Mouse (Mus musculus) adipocyte (in vitro differentiated cells): ENCODE measurements around the gene Cd8a.

Experiments
- DNase-seq: peaks from one replicate; pipeline ENCODE4 v3.0.0-alpha.2; 2016; ENCODE audit warnings: low spot score

Cd8a gene

DNA sequence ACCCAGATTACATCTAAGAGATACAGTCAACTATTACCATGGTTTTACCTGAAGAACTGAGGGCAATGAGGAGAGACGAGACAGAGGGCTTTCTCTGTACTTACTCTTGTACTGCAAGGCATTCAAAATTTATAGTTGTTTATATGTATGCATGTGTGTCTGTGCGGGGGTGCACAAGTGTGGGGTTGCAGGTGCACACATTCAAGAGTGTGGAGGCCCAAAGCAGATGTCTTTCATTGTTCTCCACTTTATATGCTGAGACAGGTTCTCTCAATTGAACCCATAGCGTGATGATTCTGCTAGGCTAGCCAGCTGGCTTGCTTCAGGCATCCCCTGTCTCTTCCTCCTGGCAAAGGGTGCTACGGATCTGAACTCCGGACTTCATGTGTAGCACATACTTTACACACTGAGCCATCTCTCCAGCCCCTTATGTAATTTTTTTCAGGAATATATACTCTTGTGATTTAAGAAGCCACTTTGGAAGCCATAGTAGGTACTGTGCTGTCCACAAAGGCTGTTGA, 2.1 kb upstream of the Cd8a start:
- DNase-seq = no peak

- no peak for DNase-seq
Observed at GRCm38 (mm10) chr6:71372041-71372720, 1.0 kb upstream of the Cd8a start.

GRCm38 (mm10) chr6:71374311-71374829, 1.1 kb downstream of the Cd8a start:
- DNase-seq = no peak

GRCm38 (mm10) chr6:71374921-71375320, 1.7 kb downstream of the Cd8a start:
- no peak for DNase-seq

GRCm38 (mm10) chr6:71376711-71377110, 3.5 kb downstream of the Cd8a start:
- DNase-seq = no peak

DNA sequence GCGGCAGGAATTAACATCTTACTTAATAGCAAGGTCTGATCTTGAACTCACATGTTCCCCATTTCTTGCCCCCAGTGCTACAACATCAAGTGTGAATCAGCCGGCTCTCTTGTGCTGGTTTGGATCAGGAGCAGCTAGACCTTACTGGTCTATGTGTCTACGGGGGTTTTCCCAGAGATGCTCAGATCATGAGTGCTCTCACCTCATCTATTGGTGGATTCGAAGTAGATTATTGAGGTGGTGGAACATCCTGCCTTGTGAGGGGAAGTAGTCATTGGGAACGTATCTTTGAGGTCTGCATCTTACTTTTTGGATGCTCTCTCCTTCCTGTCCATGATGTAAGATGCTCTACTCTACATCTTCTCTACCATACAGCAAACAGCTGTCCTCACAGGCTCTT, 8.4 kb downstream of the Cd8a start:
- no peak for DNase-seq

- DNase-seq = no peak
Observed at GRCm38 (mm10) chr6:71390496-71390895, 17.3 kb downstream of the Cd8a start.

DNA sequence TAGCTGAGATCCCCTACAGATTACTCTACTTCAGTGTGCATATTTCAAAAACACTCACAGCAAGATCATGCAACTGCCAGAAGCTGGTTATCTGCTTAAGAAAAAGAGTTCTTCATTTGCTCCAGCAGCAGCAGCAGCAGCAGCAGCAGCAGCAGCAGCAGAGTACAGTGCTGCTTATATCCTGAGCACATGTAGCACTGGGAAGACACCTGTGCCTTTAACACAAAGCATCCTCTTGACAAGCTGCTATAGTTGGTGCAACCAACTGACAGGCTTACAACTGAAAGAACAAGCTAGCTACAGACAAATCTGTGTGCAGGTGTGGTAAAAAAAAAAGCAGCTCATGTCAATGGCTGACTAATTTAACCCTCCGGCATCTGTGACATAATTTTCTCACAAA, 22.8 kb downstream of the Cd8a start:
- no peak for DNase-seq

DNA sequence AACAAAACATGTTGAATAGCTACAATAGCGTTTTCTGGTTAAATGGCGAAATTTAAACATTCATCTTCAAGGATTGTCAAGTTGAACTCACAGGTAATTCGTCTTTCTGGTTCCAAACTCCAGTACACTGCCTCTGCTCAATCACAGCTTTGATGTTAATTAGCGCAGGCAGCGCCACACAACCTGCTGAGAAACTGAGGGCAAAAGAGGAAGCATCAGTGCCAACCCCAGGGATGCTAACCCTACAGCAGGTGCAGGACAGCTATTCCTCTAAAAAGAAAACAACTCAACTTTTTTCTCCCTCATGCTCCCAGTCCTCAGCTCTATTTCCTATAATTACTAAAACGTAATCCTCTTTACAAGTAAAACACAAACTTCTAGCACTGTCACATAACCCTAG, 23.5 kb downstream of the Cd8a start:
- no peak for DNase-seq

DNA sequence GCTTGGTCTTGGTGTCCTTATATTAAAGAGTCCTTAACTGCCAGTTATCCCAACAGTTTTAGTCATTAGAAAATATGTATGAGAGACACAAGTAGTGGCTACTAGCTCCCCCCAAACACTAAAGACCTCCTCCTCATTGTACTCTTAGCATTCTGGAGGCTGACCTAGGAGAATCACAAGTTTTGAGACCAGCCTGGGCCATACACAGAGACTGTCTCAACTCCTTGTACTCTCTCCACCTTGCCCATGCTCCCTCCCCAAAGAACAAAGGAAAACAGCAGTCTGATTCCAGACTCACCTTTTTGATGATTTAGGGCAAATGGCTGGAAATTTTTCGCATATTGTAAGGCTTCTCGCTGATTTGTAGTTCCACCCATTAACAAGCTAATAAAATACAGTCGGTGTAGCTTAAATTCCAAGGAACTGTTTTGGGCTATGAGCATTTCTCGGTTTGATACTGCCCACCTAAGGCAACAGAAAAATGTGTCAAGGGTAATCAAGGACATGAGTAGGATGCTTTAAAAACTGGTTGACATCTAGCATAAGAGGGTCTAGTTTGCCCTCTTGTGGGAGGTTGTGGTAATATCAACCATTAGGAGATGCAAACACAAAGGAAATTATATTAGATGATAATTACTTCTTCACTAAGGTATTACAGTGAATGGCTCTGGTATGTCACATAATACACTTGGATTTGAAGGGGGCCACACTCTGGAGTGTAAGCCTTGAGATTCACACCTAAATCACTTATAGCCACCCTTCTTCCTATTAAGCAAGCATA, 25.8 kb downstream of the Cd8a start:
- peak; percentile 57 for DNase-seq

DNA sequence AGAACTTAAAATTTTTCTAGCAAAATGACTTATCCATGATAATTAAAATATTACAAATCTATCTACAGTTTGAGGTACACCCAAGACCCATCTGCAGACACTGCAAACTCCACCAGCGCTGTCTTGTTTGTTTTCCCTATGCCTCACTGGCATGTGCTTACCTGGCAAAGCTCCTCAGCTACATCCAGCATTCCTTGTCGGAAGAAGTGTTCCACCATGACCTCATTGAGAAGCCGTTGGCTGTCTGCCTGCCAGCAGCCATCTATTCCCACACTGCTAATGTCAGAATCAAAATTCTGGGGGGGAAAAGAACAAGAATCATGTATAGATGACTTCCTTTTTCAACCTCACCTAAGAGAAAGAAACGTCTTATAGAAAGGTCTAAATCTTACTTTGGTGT, 41.4 kb downstream of the Cd8a start:
- no peak for DNase-seq

- DNase-seq = no peak
Observed at GRCm38 (mm10) chr6:71415446-71415845, 42.2 kb downstream of the Cd8a start.

DNA sequence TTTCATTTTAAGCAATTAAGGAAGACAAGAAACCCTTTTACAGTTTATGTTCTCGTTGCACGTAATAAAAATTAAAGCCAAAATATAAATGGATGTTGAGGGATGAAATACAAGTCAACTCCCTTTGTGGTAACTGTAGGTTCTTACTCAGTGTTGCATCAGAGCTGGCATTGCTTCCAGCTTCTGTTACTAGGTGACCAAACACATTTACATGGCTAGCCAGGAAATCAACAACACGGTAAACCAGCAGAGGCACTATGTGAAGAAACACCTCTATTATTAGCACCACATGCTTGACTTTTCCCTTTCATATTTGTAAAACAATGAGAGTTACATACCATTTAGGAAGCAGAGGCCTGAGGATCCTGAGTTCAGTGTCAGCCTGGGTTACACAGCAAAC, 45.6 kb downstream of the Cd8a start:
- DNase-seq = peak; percentile 85

DNA sequence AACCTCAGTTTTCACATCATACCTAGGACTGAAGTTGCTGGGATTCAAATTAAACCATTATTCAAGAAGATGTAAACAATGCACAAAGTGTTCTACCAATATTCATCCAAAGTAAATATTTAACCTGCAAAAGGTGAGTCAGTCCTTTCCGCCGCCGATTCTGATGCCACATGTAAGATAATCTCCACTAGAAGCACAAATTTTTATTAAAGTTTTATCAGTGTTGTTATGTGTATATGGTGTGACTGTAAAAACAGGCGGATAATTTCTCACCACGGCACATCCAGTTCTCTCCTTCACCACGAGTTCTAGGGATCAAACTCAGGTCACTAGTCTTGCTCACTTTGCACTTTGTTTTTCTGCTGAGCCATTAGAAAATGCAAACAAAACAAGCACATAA, 47.6 kb downstream of the Cd8a start:
- no peak for DNase-seq

GRCm38 (mm10) chr6:71422162-71422561, 48.9 kb downstream of the Cd8a start:
- DNase-seq = no peak

DNA sequence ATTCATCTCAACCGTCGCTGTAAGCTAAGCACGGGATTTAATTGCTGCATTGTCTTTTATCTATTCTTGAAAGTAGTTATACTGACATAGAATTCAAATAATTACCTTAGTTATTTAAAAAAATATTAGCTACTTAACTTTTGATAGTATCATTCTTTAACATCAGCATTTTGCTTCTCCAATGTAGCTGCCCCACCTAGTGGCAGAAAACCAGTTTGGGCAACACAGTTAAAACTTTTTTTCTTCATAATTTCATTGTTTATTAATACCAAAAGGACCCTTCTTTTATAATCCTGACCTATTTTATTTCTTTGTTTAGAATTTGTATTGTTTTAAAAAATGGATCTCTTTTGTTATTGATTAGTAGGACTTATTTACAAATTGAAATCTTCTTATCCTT, 49.9 kb downstream of the Cd8a start:
- DNase-seq = peak; percentile 65

- no peak for DNase-seq
Observed at GRCm38 (mm10) chr6:71425681-71426080, 52.5 kb downstream of the Cd8a start.

DNA sequence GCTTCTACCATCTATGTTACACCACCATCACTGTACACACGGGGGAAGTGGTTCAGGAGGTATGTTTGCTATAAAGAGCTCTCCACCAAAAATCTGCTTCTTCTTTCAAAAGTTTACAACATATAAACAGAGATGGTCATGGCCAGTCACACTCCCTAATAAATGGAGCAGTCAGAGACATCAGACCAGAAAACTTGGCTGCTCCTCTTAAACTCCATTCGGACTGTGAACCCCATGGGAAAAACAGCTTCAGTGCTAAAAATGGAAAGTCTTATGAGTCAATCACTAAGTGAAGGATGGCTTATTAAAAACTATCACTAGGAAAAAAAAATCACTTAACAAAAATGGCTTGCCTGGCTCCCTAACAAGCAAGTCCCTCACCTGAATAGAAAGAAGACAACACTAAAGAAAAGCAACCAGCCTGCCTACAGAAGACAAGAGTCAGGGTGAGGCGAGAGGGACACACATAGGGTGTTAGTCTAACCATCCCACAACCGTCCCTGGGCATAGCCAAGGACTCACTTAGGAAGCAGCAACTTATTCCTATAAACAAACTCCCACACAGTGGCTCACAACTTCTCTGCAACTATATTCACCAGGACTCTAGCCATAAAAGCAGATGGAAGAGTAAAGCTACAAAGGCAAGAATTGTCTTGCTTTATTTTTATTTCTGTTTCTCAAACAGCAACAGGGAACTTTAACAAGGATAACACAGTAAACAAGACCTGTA, 54.9 kb downstream of the Cd8a start:
- peak; percentile 76 for DNase-seq
